Mouse (Mus musculus) telencephalon, adult 2 months (tissue): ENCODE results near the gene Homer1.
A peak's percentile ranks its signal among the peaks of the same experiment; 100 is the strongest.

ENCODE experiments used
- DNase-seq: peaks from one replicate; pipeline ENCODE4 v3.0.0-alpha.2; 2011; ENCODE audit warnings: low read depth, low spot score

The Homer1 gene

DNA sequence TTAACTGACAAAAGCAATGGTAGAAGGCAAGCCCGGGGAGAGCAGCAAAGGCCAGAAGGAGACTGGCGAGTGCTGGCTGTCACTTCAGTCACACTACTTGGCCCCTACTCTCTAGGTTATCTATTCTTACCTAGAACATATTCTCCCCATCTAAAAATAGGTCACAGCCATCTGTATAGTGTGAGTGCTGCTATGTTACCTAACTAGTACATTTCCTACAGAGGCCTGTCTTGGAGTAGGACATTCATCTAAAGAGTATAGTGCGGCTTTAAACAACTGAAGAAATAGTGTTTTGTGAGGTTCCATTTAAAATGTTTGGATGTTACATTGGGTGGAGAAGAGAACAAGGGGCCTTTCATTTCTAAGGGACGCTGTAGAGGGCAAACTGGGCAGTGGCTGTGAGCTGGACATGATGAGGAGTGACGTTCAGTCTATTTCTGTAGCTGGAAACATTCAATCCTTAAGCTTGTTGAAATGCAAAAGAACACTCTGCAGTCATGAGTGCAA lies 100.3 kb downstream of the Homer1 start:
- peak; percentile 76 for DNase-seq

DNA sequence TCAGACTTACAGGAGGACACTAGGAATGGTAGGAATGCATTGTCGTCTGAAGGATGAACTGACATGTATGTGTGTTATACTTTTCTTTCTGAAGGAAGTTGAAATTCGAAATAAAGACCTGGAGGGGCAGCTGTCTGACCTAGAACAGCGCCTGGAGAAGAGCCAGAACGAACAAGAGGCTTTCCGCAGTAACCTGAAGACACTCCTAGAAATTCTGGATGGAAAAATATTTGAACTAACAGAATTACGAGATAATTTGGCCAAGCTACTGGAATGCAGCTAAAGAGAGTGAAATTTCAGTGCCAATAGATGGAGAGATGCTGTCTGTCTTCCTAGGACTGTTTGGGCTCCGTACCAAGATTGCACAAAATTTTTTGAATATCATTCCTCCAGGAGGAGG lies 102.5 kb downstream of the Homer1 start:
- no peak for DNase-seq

DNA sequence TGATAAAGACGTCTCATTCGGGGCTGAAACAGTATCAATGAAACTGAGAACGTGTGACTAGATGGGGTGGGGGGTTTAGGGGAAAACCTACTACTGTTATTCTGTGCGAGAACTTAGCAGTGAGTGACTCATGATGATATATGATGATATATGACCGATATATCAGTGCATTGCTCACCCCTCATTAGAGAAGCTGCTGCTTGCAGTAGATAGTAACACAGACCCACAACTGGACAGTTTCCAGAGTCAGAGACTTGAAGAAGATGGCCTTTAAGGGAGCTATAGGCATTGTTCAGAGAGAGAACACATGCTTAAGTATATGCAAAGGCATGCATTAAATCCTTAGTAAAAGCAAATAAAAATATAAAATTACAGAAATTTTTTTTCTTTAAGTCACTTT lies 107.4 kb downstream of the Homer1 start:
- no peak for DNase-seq

DNA sequence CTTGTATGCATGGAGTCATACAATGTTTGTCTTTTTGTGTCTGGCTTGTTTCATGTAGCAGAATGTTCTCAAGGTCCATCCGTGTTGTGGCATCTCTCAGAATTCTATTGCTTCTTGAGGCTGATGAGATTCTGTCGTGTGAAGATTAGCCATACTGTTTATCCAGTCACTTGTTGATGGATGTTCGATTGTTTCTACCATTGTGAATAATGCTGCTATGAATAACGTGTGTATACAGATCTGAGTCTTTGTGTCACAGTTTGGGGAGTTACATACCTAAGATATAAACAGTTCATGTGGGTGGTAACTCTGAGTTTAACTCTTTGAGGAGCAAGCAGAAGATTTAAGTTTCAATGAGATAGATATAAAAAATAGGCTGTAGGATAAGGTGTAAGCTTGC lies 110.9 kb downstream of the Homer1 start:
- DNase-seq, result no peak

DNA sequence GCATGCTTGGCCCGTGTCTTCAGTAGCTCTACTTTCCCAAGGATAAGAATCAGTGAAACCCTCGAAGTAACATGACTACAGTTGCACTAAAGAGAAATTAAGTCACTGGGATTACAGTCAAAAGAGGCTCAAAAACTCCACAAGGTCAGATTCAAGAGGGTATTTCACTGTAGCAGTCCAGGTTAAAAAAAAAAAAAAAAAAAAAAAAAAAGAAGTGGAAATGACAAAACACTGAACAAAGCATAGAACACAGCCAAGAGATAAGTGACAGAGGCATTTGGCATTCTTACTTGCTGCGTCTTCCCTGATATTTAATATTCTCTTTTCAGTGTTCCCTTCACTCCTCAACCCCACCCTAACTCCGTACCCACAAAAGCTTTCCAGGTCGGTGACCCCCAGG lies 115.6 kb downstream of the Homer1 start:
- DNase-seq, result no peak

DNA sequence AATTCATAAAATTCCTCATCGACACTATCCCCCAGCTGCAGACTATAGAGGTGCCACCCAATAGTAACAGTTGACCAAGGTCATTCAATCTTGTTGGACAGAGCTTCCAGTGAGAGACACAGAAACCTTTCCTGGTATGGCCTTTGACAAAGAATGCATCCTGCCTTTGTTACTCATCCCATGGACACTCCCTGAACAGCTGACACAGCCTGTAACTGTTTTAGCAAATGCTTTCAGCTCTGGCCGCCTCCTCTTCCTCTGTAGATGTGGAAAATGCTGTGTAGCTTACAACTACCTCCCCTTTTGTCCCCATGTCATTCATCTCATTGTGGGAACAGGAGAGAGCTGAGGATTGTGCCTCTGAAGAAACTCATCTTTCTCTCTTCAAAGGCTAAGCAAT lies 118.9 kb downstream of the Homer1 start:
- no peak for DNase-seq

DNA sequence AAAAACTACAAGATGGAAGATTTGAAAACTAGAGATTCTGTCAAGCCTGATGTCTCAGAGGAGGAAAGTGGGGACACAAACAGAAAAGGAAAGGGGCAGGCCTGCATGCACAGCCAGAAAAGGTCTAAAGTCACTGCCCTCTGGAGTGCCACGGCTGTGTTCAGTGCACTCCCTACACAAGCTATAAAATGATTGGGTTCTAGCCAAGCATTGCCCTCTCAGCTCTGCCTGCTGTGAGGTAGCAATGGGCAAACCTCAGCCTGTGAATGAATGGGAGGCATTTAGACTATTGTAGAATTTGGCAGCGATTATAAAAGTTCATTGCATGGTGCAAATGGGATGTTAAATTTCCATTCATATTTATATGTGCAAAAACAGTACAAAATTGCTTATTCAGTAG lies 120.3 kb downstream of the Homer1 start:
- DNase-seq, result no peak

DNA sequence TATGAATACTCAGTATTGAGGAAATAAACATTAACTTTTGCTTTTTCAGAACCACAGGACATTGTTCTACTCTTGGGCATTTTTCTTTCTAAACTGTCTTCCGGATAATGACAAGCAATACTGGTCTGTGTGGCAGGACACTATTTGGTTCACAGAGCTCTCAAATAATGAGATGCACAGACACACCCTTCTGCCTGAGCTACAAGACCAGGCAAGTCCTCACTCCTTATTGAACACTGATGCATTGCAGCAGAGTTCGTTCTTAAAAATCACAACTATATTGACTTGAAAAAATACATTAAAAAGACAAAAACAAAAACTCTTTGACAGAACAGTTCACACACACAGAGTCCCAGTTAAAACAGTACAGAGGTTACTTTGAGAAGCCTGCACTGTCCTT lies 123.8 kb downstream of the Homer1 start:
- no peak for DNase-seq

DNA sequence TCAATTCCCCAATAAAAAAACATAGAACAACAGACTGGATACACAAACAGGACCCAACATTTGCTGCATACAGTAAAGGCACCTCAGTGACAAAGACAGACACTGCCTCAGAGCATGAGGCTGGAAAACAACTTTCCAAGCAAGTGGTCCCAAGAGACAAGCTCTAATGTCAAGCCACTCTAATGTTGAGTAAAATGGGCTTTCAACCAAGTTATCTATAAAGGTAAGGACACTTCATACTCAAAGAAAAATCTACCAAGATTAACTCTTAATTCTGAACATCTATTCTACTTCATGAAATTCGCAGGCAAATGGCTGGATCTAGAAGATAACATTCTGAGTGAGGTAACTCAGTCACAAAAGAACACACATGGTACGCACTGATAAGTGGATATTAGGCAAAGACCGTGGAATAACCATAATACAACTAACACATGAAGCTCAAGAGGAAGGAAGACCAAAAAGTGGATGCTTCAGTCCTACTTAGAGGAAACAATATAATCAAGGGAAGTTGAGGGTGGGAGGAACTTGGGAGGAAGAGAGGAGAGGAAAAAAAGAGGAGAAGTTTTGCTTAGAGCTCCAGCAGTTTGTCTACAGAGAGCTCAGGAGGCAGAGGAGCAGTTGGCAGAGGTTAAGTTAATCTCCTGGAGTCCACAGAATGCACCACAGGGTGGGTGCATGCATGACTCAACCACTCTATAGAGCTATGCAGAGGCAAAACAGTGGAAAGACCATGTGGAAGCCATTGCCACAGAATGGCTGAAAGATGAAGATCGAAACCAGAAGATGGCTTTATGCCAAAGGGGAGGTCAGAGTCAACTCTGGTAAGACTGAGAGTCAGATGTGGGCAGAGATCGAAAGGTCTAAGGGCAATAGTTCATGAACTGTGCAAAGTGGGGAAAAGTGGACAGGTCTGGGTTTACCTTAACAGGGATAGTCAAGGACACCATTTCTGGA lies 128.8 kb downstream of the Homer1 start:
- no peak for DNase-seq

DNA sequence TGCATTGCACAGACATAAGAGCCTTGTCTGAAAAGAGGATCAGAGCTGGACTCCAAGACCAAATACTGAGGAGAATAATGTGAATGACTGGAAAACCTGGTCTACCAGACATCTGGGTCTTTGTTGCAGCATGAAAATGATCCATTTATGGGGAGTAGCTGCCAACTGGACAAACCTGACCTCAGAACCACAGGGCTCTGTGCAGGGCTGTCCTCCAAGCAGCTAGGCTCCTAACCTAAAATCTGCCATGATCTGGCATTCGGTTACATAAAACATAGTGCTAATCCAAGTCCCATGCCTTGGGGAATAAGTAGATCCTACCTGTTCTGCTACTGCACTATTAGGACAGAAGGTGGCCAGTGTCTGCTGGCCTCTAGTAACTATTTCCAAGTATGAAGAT lies 129.8 kb downstream of the Homer1 start:
- DNase-seq, result no peak

DNA sequence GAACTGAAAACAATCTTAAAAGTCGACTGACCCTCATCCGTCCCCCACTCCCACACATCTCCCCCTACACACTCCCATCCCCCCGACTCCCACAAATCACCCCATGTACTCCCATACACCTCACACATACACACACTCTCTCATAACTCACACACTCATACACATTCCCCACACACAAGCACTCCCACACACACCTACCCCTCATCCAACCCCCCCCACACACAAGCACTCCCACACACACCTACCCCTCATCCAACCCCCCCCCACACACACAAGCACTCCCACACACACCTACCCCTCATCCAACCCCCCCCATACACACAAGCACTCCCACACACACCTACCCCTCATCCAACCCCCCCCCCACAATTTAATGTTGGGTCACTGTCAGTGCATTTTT lies 140.7 kb downstream of the Homer1 start:
- no peak for DNase-seq

DNA sequence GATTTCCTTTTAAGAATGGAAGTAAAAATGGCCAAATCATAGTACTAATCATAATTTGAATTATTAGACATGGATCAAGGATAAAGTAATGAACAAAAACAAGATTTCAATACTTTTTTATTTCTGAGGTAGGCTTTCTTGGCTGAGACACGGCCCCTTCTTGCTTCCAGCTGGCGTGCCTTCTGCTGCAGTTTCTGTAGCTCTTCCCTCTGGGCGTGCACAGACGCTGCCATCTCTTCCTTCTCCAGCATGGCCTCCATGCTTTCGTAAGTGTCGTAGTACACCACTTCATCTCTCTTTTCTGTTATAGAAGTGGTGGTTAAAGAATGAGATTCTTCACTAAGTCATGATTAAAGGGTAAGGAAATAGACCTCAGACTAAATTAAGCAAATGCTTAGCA lies 153.8 kb downstream of the Homer1 start:
- DNase-seq, result peak; percentile 47
